Mouse (Mus musculus) testis, adult 2 months (tissue): ENCODE results near the gene Paip2b. TPM values are rescaled to one million over a fixed set of nuclear protein-coding genes. Genes with fewer than 3 reads are reported as not detected.
"Not testable (repeated sequence)": the region's sequence is repeated elsewhere in the genome, so short reads cannot be mapped to it uniquely, and the experiment has no call there.

Source experiments
- H3K27ac ChIP-seq: fragments of 200-500 bp; 2 replicates; pipeline ENCODE4 v1.5.1; 2012; ENCODE audit warnings: low read depth, low read length; ENCODE audit not compliant: control insufficient read depth, insufficient read depth
- H3K27me3 ChIP-seq: fragments of 200-500 bp; 2 replicates; pipeline ENCODE4 v1.6.1; 2012; ENCODE audit warnings: mild to moderate bottlenecking, low read length, moderate library complexity; ENCODE audit not compliant: control insufficient read depth, insufficient read depth
- H3K36me3 ChIP-seq: fragments of 200-500 bp; 2 replicates; pipeline ENCODE4 v1.6.1; 2012; ENCODE audit warnings: mild to moderate bottlenecking, low read length; ENCODE audit not compliant: control insufficient read depth, insufficient read depth
- H3K4me1 ChIP-seq: fragments of 200-500 bp; 2 replicates; pipeline ENCODE4 v1.6.1; 2012; ENCODE audit warnings: low read length; ENCODE audit not compliant: control insufficient read depth, insufficient read depth
- H3K4me3 ChIP-seq: fragments of 200-500 bp; 2 replicates; pipeline ENCODE4 v1.5.1; 2012; ENCODE audit warnings: low read depth, mild to moderate bottlenecking, low read length, moderate library complexity, mixed read lengths; ENCODE audit not compliant: control insufficient read depth
- CTCF ChIP-seq: fragments of 200-500 bp; IDR thresholded peaks from 2 replicates; pipeline ENCODE4 v1.5.1; 2012; ENCODE audit warnings: low read depth, mild to moderate bottlenecking, inconsistent platforms, low read length, moderate library complexity; ENCODE audit not compliant: control insufficient read depth, insufficient read depth, insufficient replicate concordance
- POLR2A ChIP-seq: fragments of 200-500 bp; IDR thresholded peaks from 2 replicates; pipeline ENCODE4 v1.6.1; 2012; ENCODE audit warnings: low read depth, mild to moderate bottlenecking, inconsistent platforms, low read length, moderate library complexity; ENCODE audit not compliant: control insufficient read depth
- polyA plus RNA-seq: library from polyadenylated mRNA; depleted of rRNA; stranded (reverse); fragments of >200 nt; gene quantifications from 2 replicates; pipeline ENCODE4 v1.2.3, GENCODE M21; 2012

Paip2b gene
- polyA plus RNA-seq, 1 experiment = 54.4 TPM

- Histone ChIP-seq H3K27ac (peak overlapping the region; percentile 94), H3K27me3 (no peaks in the 10 kb centered on the region), H3K4me3 (peak overlapping the region; percentile 94), H3K36me3 (peaks cover 1% of the 10 kb centered on the region; the same call in 1 of the 2 replicates), H3K4me1 (no peaks in the 10 kb centered on the region)
- TF ChIP-seq POLR2A = no peak
- TF ChIP-seq CTCF = no peak
Observed at GRCm38 (mm10) chr6:83795492-83795900, 36.0 kb downstream of the Paip2b start.

DNA sequence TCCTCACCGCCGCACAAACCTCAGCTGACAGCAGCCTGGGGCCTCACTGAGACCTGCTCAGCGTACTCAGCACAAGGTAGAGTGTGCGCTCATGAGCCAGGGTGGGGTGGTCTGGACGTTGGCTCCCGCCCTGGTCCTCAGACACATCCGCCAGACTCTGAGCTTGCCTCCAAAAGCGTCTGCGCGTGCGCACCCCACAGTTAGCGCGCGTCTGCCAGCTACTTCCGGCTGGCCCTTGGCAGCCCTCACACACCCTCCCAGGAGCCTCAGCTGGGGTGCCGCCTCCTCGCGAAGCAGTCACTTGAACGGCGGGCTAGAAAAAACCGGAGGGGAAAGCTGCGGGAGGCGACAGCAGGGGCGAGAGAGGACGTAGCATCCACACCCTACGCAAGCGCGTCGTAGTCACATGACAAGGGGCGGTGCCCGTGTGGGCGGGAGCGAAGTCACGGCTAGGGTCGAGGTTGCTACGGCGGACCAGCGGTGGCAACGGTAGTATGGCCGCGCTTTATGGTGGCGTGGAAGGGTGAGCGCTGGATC, 36.7 kb downstream of the Paip2b start, which contains the start of gene Nagk:
Gene Nagk, plus strand, starts transcription at position 223 of the 537 bp plus-strand sequence.
- peak within 1 kb of the TSS; percentile 94 for H3K4me3 ChIP-seq
- TF ChIP-seq POLR2A = peak; percentile 76
- no peak for TF ChIP-seq CTCF
- no peaks in the 10 kb centered on the region for H3K27me3 ChIP-seq
- H3K4me1 ChIP-seq = no peaks in the 10 kb centered on the region
- H3K36me3 ChIP-seq = no peaks in the 10 kb centered on the region; the same call in 1 of the 2 replicates
- H3K27ac ChIP-seq = peak within 1 kb of the TSS; percentile 94

DNA sequence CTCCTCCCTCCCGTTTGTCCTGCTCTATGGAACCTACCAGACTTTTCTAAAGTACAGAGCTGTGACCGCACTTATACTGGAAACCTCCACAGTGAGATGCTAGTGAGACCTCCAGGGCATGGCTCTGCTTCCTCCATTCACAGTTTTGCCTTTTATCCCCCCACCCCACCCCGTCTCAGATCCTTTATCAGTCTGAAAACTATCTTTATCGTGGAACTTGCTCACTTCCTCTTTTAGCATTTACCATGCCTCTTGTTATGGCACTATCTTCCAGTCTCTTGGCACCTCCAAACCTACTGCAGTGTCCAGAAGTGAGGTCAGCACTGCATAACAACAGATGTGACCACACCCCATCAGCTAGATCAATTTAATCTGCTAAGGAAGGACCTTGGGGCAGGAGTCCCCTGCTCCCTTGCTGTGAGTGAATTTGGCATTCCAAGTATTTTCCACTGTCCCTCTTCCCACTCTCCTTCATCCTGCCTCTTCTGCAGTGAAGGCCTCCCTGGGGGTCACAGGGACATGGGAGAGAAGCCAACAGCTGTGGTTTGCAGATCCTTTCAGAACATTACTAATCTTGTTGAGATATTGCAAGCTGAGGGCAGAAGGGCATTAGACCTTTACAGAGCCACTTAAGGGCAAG, 40.2 kb downstream of the Paip2b start:
- TF ChIP-seq POLR2A = no peak
- TF ChIP-seq CTCF = no peak
- H3K27ac ChIP-seq = no peak overlapping the region
- no peak overlapping the region for H3K4me3 ChIP-seq
- no peaks in the 10 kb centered on the region for H3K36me3 ChIP-seq
- no peaks in the 10 kb centered on the region; the same call in 1 of the 2 replicates for H3K4me1 ChIP-seq
- no peaks in the 10 kb centered on the region for H3K27me3 ChIP-seq

DNA sequence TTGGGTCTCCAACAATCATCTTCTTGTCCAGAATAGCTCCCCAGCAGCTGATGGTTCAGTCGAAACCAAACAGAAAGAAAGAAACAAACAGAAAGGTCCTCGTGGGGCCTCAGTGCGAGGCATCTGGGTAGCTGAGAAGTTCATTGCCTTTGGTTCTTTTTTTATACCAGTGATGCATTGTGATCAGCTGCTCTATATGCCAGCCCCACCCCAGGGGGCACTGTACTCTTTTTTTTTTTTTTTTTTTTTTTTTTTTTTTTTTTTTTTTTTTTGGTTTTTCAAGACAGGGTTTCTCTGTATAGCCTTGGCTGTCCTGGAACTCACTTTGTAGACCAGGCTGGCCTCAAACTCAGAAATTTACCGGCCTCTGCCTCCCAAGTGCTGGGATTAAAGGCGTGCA, 41.0 kb downstream of the Paip2b start:
- H3K4me3 ChIP-seq, H3K27ac ChIP-seq, H3K36me3 ChIP-seq, H3K4me1 ChIP-seq, H3K27me3 ChIP-seq: not testable (repeated sequence)

DNA sequence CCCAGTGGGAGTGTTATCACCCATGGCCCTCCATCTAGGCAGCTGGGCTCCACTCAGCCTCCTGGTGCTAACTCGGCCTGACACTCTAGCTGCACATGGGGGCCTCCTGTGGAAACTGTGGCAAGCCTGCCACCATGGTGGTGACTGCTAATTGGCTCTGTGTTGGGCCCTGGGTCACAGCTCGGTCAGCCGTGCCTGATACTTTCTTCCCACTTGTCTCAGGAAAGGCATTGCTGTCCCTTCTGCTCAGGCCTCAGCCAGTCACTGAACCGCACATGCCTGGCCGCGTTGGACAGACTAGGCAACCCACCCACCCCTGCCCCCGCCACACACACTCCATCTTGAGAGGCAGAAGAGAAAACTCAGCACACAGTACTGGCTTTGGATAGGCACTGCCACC, 43.0 kb downstream of the Paip2b start:
- H3K36me3 ChIP-seq = no peaks in the 10 kb centered on the region
- H3K4me1 ChIP-seq = no peaks in the 10 kb centered on the region; the same call in none of the 2 replicates
- no peak overlapping the region for H3K27ac ChIP-seq
- no peak overlapping the region for H3K4me3 ChIP-seq
- no peak for TF ChIP-seq POLR2A
- no peak for TF ChIP-seq CTCF
- no peaks in the 10 kb centered on the region for H3K27me3 ChIP-seq

- Histone ChIP-seq H3K27me3 (no peaks in the 10 kb centered on the region), H3K4me3 (no peak overlapping the region), H3K27ac (no peak overlapping the region), H3K36me3 (no peaks in the 10 kb centered on the region), H3K4me1 (no peaks in the 10 kb centered on the region; the same call in none of the 2 replicates)
- TF ChIP-seq CTCF (no peak), POLR2A (no peak)
Observed at GRCm38 (mm10) chr6:83786426-83786825, 45.1 kb downstream of the Paip2b start.

GRCm38 (mm10) chr6:83779026-83779425, 52.5 kb downstream of the Paip2b start:
- TF ChIP-seq CTCF (peak; percentile 59; the same call in 1 of the 2 replicates), POLR2A (no peak)

DNA sequence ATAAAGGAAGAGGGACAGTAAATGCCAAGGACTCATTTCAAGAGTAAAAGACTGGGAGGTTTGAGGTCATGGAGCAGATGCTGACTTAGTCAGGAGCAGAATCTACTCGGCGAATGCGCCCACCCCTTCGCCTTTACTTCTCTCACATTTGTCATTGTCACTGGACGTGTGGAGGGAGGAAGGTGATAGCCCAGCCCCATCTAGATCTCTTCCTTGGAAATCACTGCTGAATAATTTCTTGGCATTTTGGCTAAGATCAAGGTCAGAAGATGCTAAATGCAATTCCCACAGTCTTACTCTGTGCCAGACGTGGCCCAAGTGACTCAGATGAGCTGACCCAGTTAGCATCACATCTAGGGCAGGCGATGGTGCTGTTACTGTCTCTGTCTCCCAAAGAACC, 53.2 kb downstream of the Paip2b start:
- Histone ChIP-seq H3K4me3 (no peak overlapping the region), H3K4me1 (peaks cover 6% of the 10 kb centered on the region), H3K27me3 (no peaks in the 10 kb centered on the region), H3K36me3 (peaks cover under 1% of the 10 kb centered on the region), H3K27ac (no peak overlapping the region)
- TF ChIP-seq CTCF (no peak), POLR2A (no peak)

More at GRCm38 (mm10) chr6:83779026-83779425, 52.5 kb downstream of the Paip2b start:
- no peaks in the 10 kb centered on the region for H3K27me3 ChIP-seq
- no peak overlapping the region for H3K4me3 ChIP-seq
- no peak overlapping the region for H3K27ac ChIP-seq
- H3K36me3 ChIP-seq = no peaks in the 10 kb centered on the region
- H3K4me1 ChIP-seq = peaks cover 6% of the 10 kb centered on the region
